Mouse (Mus musculus) cerebellum, postnatal 25 days (tissue): Measurements from ENCODE around the gene Rpl36a-ps1.
"Not testable (repeated sequence)": the region's sequence is repeated elsewhere in the genome, so short reads cannot be mapped to it uniquely, and the experiment has no call there.

ENCODE experiments used
- DNase-seq, 2 experiments: peaks; one replicate each; pipeline ENCODE4 v3.0.0; 2021; ENCODE audit warnings: mixed read lengths in 2 of 2

Gene Rpl36a-ps1

GRCm38 (mm10) chr14:98994218-98994617, at the start of gene Rpl36a-ps1:
Rpl36a-ps1 (minus strand) TSS chr14:98994318.
- DNase-seq, result no peak

- no peak for DNase-seq
Observed at GRCm38 (mm10) chr14:99043499-99043898, 49.4 kb upstream of the Rpl36a-ps1 start.

GRCm38 (mm10) chr14:99041416-99041815, 47.3 kb upstream of the Rpl36a-ps1 start:
- no peak for DNase-seq

- not testable (repeated sequence) for DNase-seq
Observed at GRCm38 (mm10) chr14:99039308-99039707, 45.2 kb upstream of the Rpl36a-ps1 start.

- DNase-seq, result no peak
Observed at GRCm38 (mm10) chr14:99037703-99038102, 43.6 kb upstream of the Rpl36a-ps1 start.

- DNase-seq, result no peak
Observed at GRCm38 (mm10) chr14:99036039-99036438, 41.9 kb upstream of the Rpl36a-ps1 start.

- not testable (repeated sequence) for DNase-seq
Observed at GRCm38 (mm10) chr14:99034851-99035250, 40.7 kb upstream of the Rpl36a-ps1 start.

GRCm38 (mm10) chr14:99032596-99032995, 38.5 kb upstream of the Rpl36a-ps1 start:
- no peak for DNase-seq

GRCm38 (mm10) chr14:99031337-99031873, 37.3 kb upstream of the Rpl36a-ps1 start:
- DNase-seq, result no peak

GRCm38 (mm10) chr14:99029987-99030386, 35.9 kb upstream of the Rpl36a-ps1 start:
- no peak for DNase-seq

GRCm38 (mm10) chr14:99022346-99023086, 28.4 kb upstream of the Rpl36a-ps1 start:
- DNase-seq, result no peak

GRCm38 (mm10) chr14:99019136-99019808, 25.2 kb upstream of the Rpl36a-ps1 start:
- no peak for DNase-seq

GRCm38 (mm10) chr14:99018691-99019090, 24.6 kb upstream of the Rpl36a-ps1 start:
- no peak for DNase-seq

- DNase-seq, result no peak
Observed at GRCm38 (mm10) chr14:99010920-99011313, 16.8 kb upstream of the Rpl36a-ps1 start.

- DNase-seq, result peak; percentile 12 to 35
Observed at GRCm38 (mm10) chr14:99010224-99010919, 16.3 kb upstream of the Rpl36a-ps1 start.

GRCm38 (mm10) chr14:98992482-98992881, 1.6 kb downstream of the Rpl36a-ps1 start:
- DNase-seq, result no peak

GRCm38 (mm10) chr14:98990636-98991035, 3.5 kb downstream of the Rpl36a-ps1 start:
- no peak for DNase-seq

GRCm38 (mm10) chr14:98989818-98990217, 4.3 kb downstream of the Rpl36a-ps1 start:
- no peak for DNase-seq

- DNase-seq, result no peak
Observed at GRCm38 (mm10) chr14:98971921-98972320, 22.2 kb downstream of the Rpl36a-ps1 start.

- DNase-seq, result no peak
Observed at GRCm38 (mm10) chr14:98958978-98959658, 35.0 kb downstream of the Rpl36a-ps1 start.

GRCm38 (mm10) chr14:98956788-98957187, 37.3 kb downstream of the Rpl36a-ps1 start:
- no peak for DNase-seq

- no peak for DNase-seq
Observed at GRCm38 (mm10) chr14:98952441-98952840, 41.7 kb downstream of the Rpl36a-ps1 start.
